Mouse (Mus musculus): Measurements from ENCODE around the gene Myo5a.

- TF ChIP-seq CTCF (IDR thresholded peaks at IDR 0.05; ENCODE audit: borderline replicate concordance, insufficient read depth, low read depth, low read length) (no peak), POLR2A (IDR thresholded peaks at IDR 0.05; ENCODE audit: borderline replicate concordance, insufficient read depth, low read length) (no peak)
These were observed 165.8 kb downstream of the Myo5a start for GRCm38 (mm10) chr9:75236416-75237308.

All from cerebellum, adult 2 months (tissue).